Mouse (Mus musculus): ENCODE measurements around the gene Lypd6b. TPM values are rescaled to one million over a fixed set of nuclear protein-coding genes. Genes with fewer than 3 reads are reported as not detected.

Gene Lypd6b
- total and polyA plus RNA-seq, 3 experiments, result 0.16 TPM; not detected in 2

GRCm38 (mm10) chr2:49813151-49813550, 25.7 kb downstream of the Lypd6b start:
- Histone ChIP-seq H3K9me3 (replicated peaks) (peaks cover 21% of the 10 kb centered on the region), H3K4me1 (ENCODE audit: insufficient read depth, low read depth, low read length) (no peaks in the 10 kb centered on the region), H3K4me3 (ENCODE audit: low read depth, low read length) (no peak overlapping the region), H3K36me3 (replicated peaks) (no peaks in the 10 kb centered on the region), H3K27me3 (ENCODE audit: insufficient read depth, low read length) (no peaks in the 10 kb centered on the region)
- DNase-seq (ENCODE audit: low spot score), result no peak
- TF ChIP-seq GATA1 (IDR thresholded peaks at IDR 0.05; ENCODE audit: borderline replicate concordance, low read length), result no peak
- no peak for TF ChIP-seq POLR2AphosphoS5 (IDR thresholded peaks at IDR 0.05; ENCODE audit: insufficient replicate concordance, low read depth, low read length)
- no peak for TF ChIP-seq GATA2 (IDR thresholded peaks at IDR 0.05; ENCODE audit: borderline replicate concordance, low read depth, low read length)
- no peak for TF ChIP-seq CTCF (IDR thresholded peaks at IDR 0.05; ENCODE audit: low read depth, low read length)
- no peak for TF ChIP-seq TAL1 (conservative IDR thresholded peaks at IDR 0.05; ENCODE audit: low read depth, low read length)
- no peak for ATAC-seq (ENCODE audit: extremely low read depth, insufficient number of reproducible peaks, low FRiP score, poor library complexity, severe bottlenecking)

GRCm38 (mm10) chr2:49814011-49814410, 26.5 kb downstream of the Lypd6b start:
- DNase-seq (ENCODE audit: low spot score) (no peak), ATAC-seq (ENCODE audit: extremely low read depth, insufficient number of reproducible peaks, low FRiP score, poor library complexity, severe bottlenecking) (no peak)
- H3K9me3 ChIP-seq (replicated peaks), result peaks cover 19% of the 10 kb centered on the region
- H3K36me3 ChIP-seq (replicated peaks), result no peaks in the 10 kb centered on the region
- H3K27me3 ChIP-seq (ENCODE audit: insufficient read depth, low read length), result no peaks in the 10 kb centered on the region
- no peak overlapping the region for H3K4me3 ChIP-seq (ENCODE audit: low read depth, low read length)
- H3K4me1 ChIP-seq (ENCODE audit: insufficient read depth, low read depth, low read length), result no peaks in the 10 kb centered on the region
- TF ChIP-seq GATA2 (IDR thresholded peaks at IDR 0.05; ENCODE audit: borderline replicate concordance, low read depth, low read length), result no peak
- TF ChIP-seq TAL1 (conservative IDR thresholded peaks at IDR 0.05; ENCODE audit: low read depth, low read length), result no peak
- TF ChIP-seq CTCF (IDR thresholded peaks at IDR 0.05; ENCODE audit: low read depth, low read length), result no peak
- no peak for TF ChIP-seq POLR2AphosphoS5 (IDR thresholded peaks at IDR 0.05; ENCODE audit: insufficient replicate concordance, low read depth, low read length)
- no peak for TF ChIP-seq GATA1 (IDR thresholded peaks at IDR 0.05; ENCODE audit: borderline replicate concordance, low read length)

GRCm38 (mm10) chr2:49815696-49816320, 28.3 kb downstream of the Lypd6b start:
- Histone ChIP-seq H3K4me1 (ENCODE audit: insufficient read depth, low read depth, low read length) (no peaks in the 10 kb centered on the region), H3K4me3 (ENCODE audit: low read depth, low read length) (no peak overlapping the region), H3K9me3 (replicated peaks) (peaks cover 20% of the 10 kb centered on the region), H3K36me3 (replicated peaks) (no peaks in the 10 kb centered on the region), H3K27me3 (ENCODE audit: insufficient read depth, low read length) (no peaks in the 10 kb centered on the region)
- no peak for ATAC-seq (ENCODE audit: extremely low read depth, insufficient number of reproducible peaks, low FRiP score, poor library complexity, severe bottlenecking)
- no peak for DNase-seq (ENCODE audit: low spot score)
- TF ChIP-seq GATA2 (IDR thresholded peaks at IDR 0.05; ENCODE audit: borderline replicate concordance, low read depth, low read length) (no peak), CTCF (IDR thresholded peaks at IDR 0.05; ENCODE audit: low read depth, low read length) (no peak), GATA1 (IDR thresholded peaks at IDR 0.05; ENCODE audit: borderline replicate concordance, low read length) (no peak), TAL1 (conservative IDR thresholded peaks at IDR 0.05; ENCODE audit: low read depth, low read length) (no peak), POLR2AphosphoS5 (IDR thresholded peaks at IDR 0.05; ENCODE audit: insufficient replicate concordance, low read depth, low read length) (no peak)

- Histone ChIP-seq H3K4me1 (ENCODE audit: insufficient read depth, low read depth, low read length) (no peaks in the 10 kb centered on the region), H3K27me3 (ENCODE audit: insufficient read depth, low read length) (no peaks in the 10 kb centered on the region), H3K4me3 (ENCODE audit: low read depth, low read length) (no peak overlapping the region), H3K9me3 (replicated peaks) (peaks cover 22% of the 10 kb centered on the region), H3K36me3 (replicated peaks) (no peaks in the 10 kb centered on the region)
- no peak for ATAC-seq (ENCODE audit: extremely low read depth, insufficient number of reproducible peaks, low FRiP score, poor library complexity, severe bottlenecking)
- DNase-seq (ENCODE audit: low spot score), result no peak
- no peak for TF ChIP-seq CTCF (IDR thresholded peaks at IDR 0.05; ENCODE audit: low read depth, low read length)
- TF ChIP-seq POLR2AphosphoS5 (IDR thresholded peaks at IDR 0.05; ENCODE audit: insufficient replicate concordance, low read depth, low read length), result no peak
- no peak for TF ChIP-seq GATA2 (IDR thresholded peaks at IDR 0.05; ENCODE audit: borderline replicate concordance, low read depth, low read length)
- no peak for TF ChIP-seq GATA1 (IDR thresholded peaks at IDR 0.05; ENCODE audit: borderline replicate concordance, low read length)
- no peak for TF ChIP-seq TAL1 (conservative IDR thresholded peaks at IDR 0.05; ENCODE audit: low read depth, low read length)
These were observed 29.1 kb downstream of the Lypd6b start for GRCm38 (mm10) chr2:49816549-49816948.

GRCm38 (mm10) chr2:49817151-49817550, 29.7 kb downstream of the Lypd6b start:
- Histone ChIP-seq H3K9me3 (replicated peaks) (peaks cover 22% of the 10 kb centered on the region), H3K4me3 (ENCODE audit: low read depth, low read length) (no peak overlapping the region), H3K36me3 (replicated peaks) (no peaks in the 10 kb centered on the region), H3K27me3 (ENCODE audit: insufficient read depth, low read length) (no peaks in the 10 kb centered on the region), H3K4me1 (ENCODE audit: insufficient read depth, low read depth, low read length) (no peaks in the 10 kb centered on the region)
- no peak for TF ChIP-seq GATA1 (IDR thresholded peaks at IDR 0.05; ENCODE audit: borderline replicate concordance, low read length)
- TF ChIP-seq TAL1 (conservative IDR thresholded peaks at IDR 0.05; ENCODE audit: low read depth, low read length), result no peak
- no peak for TF ChIP-seq CTCF (IDR thresholded peaks at IDR 0.05; ENCODE audit: low read depth, low read length)
- TF ChIP-seq GATA2 (IDR thresholded peaks at IDR 0.05; ENCODE audit: borderline replicate concordance, low read depth, low read length), result no peak
- no peak for TF ChIP-seq POLR2AphosphoS5 (IDR thresholded peaks at IDR 0.05; ENCODE audit: insufficient replicate concordance, low read depth, low read length)
- ATAC-seq (ENCODE audit: extremely low read depth, insufficient number of reproducible peaks, low FRiP score, poor library complexity, severe bottlenecking) (no peak), DNase-seq (ENCODE audit: low spot score) (no peak)

- Histone ChIP-seq H3K4me3 (ENCODE audit: low read depth, low read length) (no peak overlapping the region), H3K4me1 (ENCODE audit: insufficient read depth, low read depth, low read length) (no peaks in the 10 kb centered on the region), H3K36me3 (replicated peaks) (no peaks in the 10 kb centered on the region), H3K27me3 (ENCODE audit: insufficient read depth, low read length) (no peaks in the 10 kb centered on the region), H3K9me3 (replicated peaks) (peaks cover 24% of the 10 kb centered on the region)
- DNase-seq (ENCODE audit: low spot score), result no peak
- TF ChIP-seq GATA1 (IDR thresholded peaks at IDR 0.05; ENCODE audit: borderline replicate concordance, low read length) (no peak), GATA2 (IDR thresholded peaks at IDR 0.05; ENCODE audit: borderline replicate concordance, low read depth, low read length) (no peak), CTCF (IDR thresholded peaks at IDR 0.05; ENCODE audit: low read depth, low read length) (no peak), TAL1 (conservative IDR thresholded peaks at IDR 0.05; ENCODE audit: low read depth, low read length) (no peak), POLR2AphosphoS5 (IDR thresholded peaks at IDR 0.05; ENCODE audit: insufficient replicate concordance, low read depth, low read length) (no peak)
- ATAC-seq (ENCODE audit: extremely low read depth, insufficient number of reproducible peaks, low FRiP score, poor library complexity, severe bottlenecking), result no peak
These were observed 30.6 kb downstream of the Lypd6b start for GRCm38 (mm10) chr2:49818126-49818525.

Data from G1E (cell line).